Mouse (Mus musculus): ENCODE data around the gene Tbc1d7.

DNA sequence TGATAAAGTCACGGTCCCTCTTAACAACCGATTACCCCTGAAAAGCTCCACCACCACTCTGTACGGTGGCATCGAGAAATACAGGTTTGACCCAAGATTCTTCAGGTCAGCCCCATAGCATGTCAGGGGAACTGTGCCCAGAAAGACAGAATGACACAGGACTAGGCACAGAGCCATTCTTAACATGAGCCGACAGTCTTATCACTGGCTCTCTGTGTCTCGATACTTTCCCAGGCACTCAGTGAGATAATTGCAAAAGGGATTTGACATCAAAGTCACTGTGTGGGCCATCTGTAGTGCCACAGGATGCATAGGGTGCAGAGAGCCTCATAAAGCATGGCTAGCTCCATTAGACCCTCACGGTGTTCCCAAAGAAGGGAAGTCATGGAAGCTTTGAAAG is 37.9 kb downstream of the Tbc1d7 start:
- TF ChIP-seq GATA1 (IDR thresholded peaks at IDR 0.05; ENCODE audit: borderline replicate concordance, low read length) = no peak
- TF ChIP-seq FLI1 (IDR thresholded peaks at IDR 0.05; ENCODE audit: low read length) = no peak

Measured in megakaryocyte, embryonic 14.5 days (primary cell).